Mouse (Mus musculus) bone marrow macrophage, adult 2 months (primary cell): ENCODE measurements at regions not wholly inside any gene's neighbourhood (a gene's known extent, or its start where the extent isn't known, plus 50 kb on each side); places are given as distances from the start of the nearest gene placed in this dataset.

Source experiments
- CTCF ChIP-seq: IDR thresholded peaks from 2 replicates; pipeline ENCODE4 v1.5.1; 2012; ENCODE audit warnings: low read depth, mild to moderate bottlenecking, low read length, moderate library complexity
- POLR2A ChIP-seq: IDR thresholded peaks from 2 replicates; pipeline ENCODE4 v1.6.1; 2012; ENCODE audit warnings: mild to moderate bottlenecking, low read depth, low read length, borderline replicate concordance

DNA sequence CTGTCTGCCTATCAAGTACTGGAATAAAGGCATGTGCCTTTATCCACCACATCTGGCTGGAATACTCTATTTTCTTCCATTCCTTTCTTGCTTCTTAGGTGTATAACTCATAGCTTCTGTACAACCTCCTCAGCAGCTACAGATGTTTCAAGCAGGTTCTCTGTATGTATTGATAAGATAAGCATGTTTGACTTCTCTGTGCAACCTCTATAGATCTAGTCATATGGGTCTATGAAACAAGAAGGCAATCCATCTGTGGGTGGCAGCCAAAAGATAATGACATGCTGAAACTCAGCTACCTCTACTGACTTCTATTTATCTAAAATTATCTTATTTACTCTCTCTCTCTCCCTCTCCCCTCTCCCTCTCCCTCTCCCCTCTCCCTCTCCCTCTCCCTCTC lies 99.3 kb upstream of the C9orf72 start:
- no peak for TF ChIP-seq POLR2A
- TF ChIP-seq CTCF, result no peak
